Mouse (Mus musculus) embryonic fibroblast, embryonic 13.5 days (primary cell): ENCODE results near the gene Pcdh19.

Source experiments
- CTCF ChIP-seq: IDR thresholded peaks from 2 replicates; pipeline ENCODE4 v1.5.1; 2011; ENCODE audit warnings: mild to moderate bottlenecking, control low read depth, low read length, moderate library complexity, borderline replicate concordance; ENCODE audit not compliant: insufficient read depth
- POLR2A ChIP-seq: IDR thresholded peaks from 2 replicates; pipeline ENCODE4 v1.6.1; 2011; ENCODE audit warnings: low read depth, mild to moderate bottlenecking, control low read depth, low read length, moderate library complexity

DNA sequence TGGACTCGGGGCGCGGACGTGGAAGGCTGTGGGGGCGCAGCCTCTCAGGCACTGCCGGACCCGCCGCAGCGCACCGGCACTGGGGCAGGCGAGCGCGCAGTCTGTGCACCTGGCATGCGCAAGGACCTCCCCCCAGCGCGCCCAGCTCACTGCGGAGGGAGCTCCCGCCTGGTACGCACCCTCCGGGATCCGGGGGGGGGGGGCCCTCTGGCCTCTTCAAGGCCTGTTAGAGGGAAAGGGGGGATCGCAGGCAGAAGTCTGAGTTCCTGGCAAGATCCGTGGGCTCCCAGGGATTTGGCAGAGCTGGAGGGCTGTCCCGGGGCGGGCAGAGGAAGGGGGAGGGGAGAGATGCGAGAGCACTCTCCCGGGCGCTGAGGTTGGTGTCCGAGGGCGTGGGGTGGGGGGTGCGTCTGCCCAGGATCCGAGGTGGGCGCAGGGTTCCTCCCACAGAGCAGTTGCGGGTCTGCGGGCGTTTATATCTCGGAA, 1.1 kb downstream of the Pcdh19 start:
- no peak for TF ChIP-seq CTCF
- TF ChIP-seq POLR2A = no peak; the same call in 1 of the 2 replicates
